Mouse (Mus musculus) c-Kit-positive CD71-negative TER-119-negative erythroid progenitor cells, embryonic 14.5 days (primary cell): ENCODE measurements around the gene Zfp639.

ENCODE experiments used
- DNase-seq: peaks from one replicate; pipeline ENCODE4 v3.0.0-alpha.2; 2013; ENCODE audit warnings: low read depth

The Zfp639 gene

GRCm38 (mm10) chr3:32505841-32506240, 4.2 kb upstream of the Zfp639 start:
- DNase-seq: no peak

- no peak for DNase-seq
Measured at GRCm38 (mm10) chr3:32506366-32507225, 3.5 kb upstream of the Zfp639 start.

GRCm38 (mm10) chr3:32508666-32509324, 1.3 kb upstream of the Zfp639 start:
- DNase-seq: peak; percentile 77

- DNase-seq: peak; percentile 93
Measured at GRCm38 (mm10) chr3:32510375-32511190, 524 bp downstream of the Zfp639 start.

GRCm38 (mm10) chr3:32511191-32511550, 1.1 kb downstream of the Zfp639 start:
- no peak for DNase-seq

GRCm38 (mm10) chr3:32512686-32513284, 2.7 kb downstream of the Zfp639 start:
- no peak for DNase-seq

GRCm38 (mm10) chr3:32513528-32513927, 3.5 kb downstream of the Zfp639 start:
- DNase-seq: no peak

GRCm38 (mm10) chr3:32527181-32527580, 17.1 kb downstream of the Zfp639 start:
- DNase-seq: no peak

- DNase-seq: peak; percentile 91
Measured at GRCm38 (mm10) chr3:32529303-32529898, 19.3 kb downstream of the Zfp639 start, which contains the start of gene Mfn1. Mfn1 (plus strand) TSS chr3:32529465.

GRCm38 (mm10) chr3:32530041-32530440, 20.0 kb downstream of the Zfp639 start:
- no peak for DNase-seq

GRCm38 (mm10) chr3:32535692-32536091, 25.6 kb downstream of the Zfp639 start:
- no peak for DNase-seq

GRCm38 (mm10) chr3:32537556-32537955, 27.5 kb downstream of the Zfp639 start:
- DNase-seq: no peak

GRCm38 (mm10) chr3:32538091-32538490, 28.0 kb downstream of the Zfp639 start:
- no peak for DNase-seq

GRCm38 (mm10) chr3:32553061-32553460, 43.0 kb downstream of the Zfp639 start:
- peak; percentile 12 for DNase-seq

- DNase-seq: no peak
Measured at GRCm38 (mm10) chr3:32563401-32563800, 53.3 kb downstream of the Zfp639 start.
